Mouse (Mus musculus): ENCODE results near the gene Olfr1042.

- TF ChIP-seq CTCF (IDR thresholded peaks at IDR 0.05; ENCODE audit: extremely low read depth, insufficient read depth, low read length) = no peak
- no peak for TF ChIP-seq POLR2A (IDR thresholded peaks at IDR 0.05; ENCODE audit: extremely low read depth, insufficient read depth, low read length)
Observed at GRCm38 (mm10) chr2:86185583-86185982, 23.9 kb upstream of the Olfr1042 start, which contains the start of gene Olfr52.
